Mouse (Mus musculus) G1E (cell line): ENCODE results near the gene Rora.

ENCODE experiments used
- CTCF ChIP-seq: IDR thresholded peaks from 2 replicates; pipeline ENCODE4 v1.5.1; 2012; ENCODE audit warnings: low read depth, low read length, inconsistent platforms, mixed read lengths
- GATA1 ChIP-seq: IDR thresholded peaks from 2 replicates; pipeline ENCODE4 v1.6.1; 2012; ENCODE audit warnings: borderline replicate concordance, low read length, inconsistent platforms, mixed read lengths
- GATA2 ChIP-seq: IDR thresholded peaks from 2 replicates; pipeline ENCODE4 v1.6.1; 2012; ENCODE audit warnings: low read depth, low read length, inconsistent platforms, borderline replicate concordance
- POLR2AphosphoS5 ChIP-seq: IDR thresholded peaks from 2 replicates; pipeline ENCODE4 v1.6.1; 2012; ENCODE audit warnings: low read depth, low read length, inconsistent platforms; ENCODE audit not compliant: insufficient replicate concordance

- no peak for TF ChIP-seq GATA2
- no peak for TF ChIP-seq CTCF
- TF ChIP-seq POLR2AphosphoS5 = no peak
- no peak for TF ChIP-seq GATA1
Measured at GRCm38 (mm10) chr9:69376982-69377653, 723.5 kb downstream of the Rora start.
